Mouse (Mus musculus) C2C12 (cell line): ENCODE results near the gene Gabrb3. TPM values are rescaled to one million over a fixed set of nuclear protein-coding genes. Genes with fewer than 3 reads are reported as not detected.

Source experiments
- H3K27me3 ChIP-seq: one replicate; pipeline ENCODE4 v1.6.1; 2011; ENCODE audit not compliant: control insufficient read depth, insufficient read depth, insufficient read length
- H3K36me3 ChIP-seq: one replicate; pipeline ENCODE4 v1.6.1; 2011; ENCODE audit not compliant: control insufficient read depth, insufficient read depth
- H3K4me3 ChIP-seq: one replicate; pipeline ENCODE4 v1.5.1; 2011; ENCODE audit warnings: mild to moderate bottlenecking, control low read depth; ENCODE audit not compliant: poor library complexity, insufficient read depth, severe bottlenecking
- H3K79me2 ChIP-seq: one replicate; pipeline ENCODE4 v1.6.1; 2011; ENCODE audit not compliant: control insufficient read depth, insufficient read depth
- H3K79me3 ChIP-seq: one replicate; pipeline ENCODE4 v1.6.1; 2011; ENCODE audit warnings: low read depth, control low read depth
- H3ac ChIP-seq: one replicate; pipeline ENCODE3; 2011; ENCODE audit warnings: low read depth; ENCODE audit not compliant: control insufficient read depth, insufficient read length
- CEBPB ChIP-seq: IDR thresholded peaks from one replicate; pipeline ENCODE4 v1.6.1; 2011; ENCODE audit warnings: low read depth, mild to moderate bottlenecking, control low read depth, moderate library complexity
- CTCF ChIP-seq: IDR thresholded peaks from one replicate; pipeline ENCODE4 v1.5.1; 2011; ENCODE audit not compliant: control insufficient read depth, insufficient read depth, insufficient read length
- FOSL1 ChIP-seq: IDR thresholded peaks from one replicate; pipeline ENCODE4 v1.8.0; 2011; ENCODE audit warnings: mild to moderate bottlenecking, low read length; ENCODE audit not compliant: poor library complexity, insufficient read depth, severe bottlenecking
- MAX ChIP-seq: IDR thresholded peaks from one replicate; pipeline ENCODE4 v1.6.1; 2011; ENCODE audit warnings: mild to moderate bottlenecking, control low read depth
- MYOD1 ChIP-seq: IDR thresholded peaks from one replicate; pipeline ENCODE4 v1.6.1; 2011; ENCODE audit warnings: low read depth; ENCODE audit not compliant: control insufficient read depth, insufficient read length
- MYOG ChIP-seq: IDR thresholded peaks from one replicate; pipeline ENCODE4 v1.6.1; 2011; ENCODE audit not compliant: control insufficient read depth, insufficient read length; ENCODE audit errors: extremely low read depth
- USF1 ChIP-seq: IDR thresholded peaks from one replicate; pipeline ENCODE4 v1.6.1; 2011; ENCODE audit warnings: low read depth, mild to moderate bottlenecking, control low read depth, moderate library complexity
- microRNA-seq: library from miRNA; unstranded; fragments of <30 nt; microRNA quantifications from one replicate; pipeline ENCODE4, GENCODE M21; 2019; ENCODE audit warnings: borderline microRNAs expressed
- polyA plus RNA-seq: library from polyadenylated mRNA; unstranded; fragments of >200 nt; fragmentation: generic; extraction: Trizol; gene quantifications from one replicate; pipeline ENCODE4 v1.2.1, GENCODE M21; 2012; ENCODE audit warnings: missing spikeins

Gene Gabrb3
- polyA plus RNA-seq, 1 experiment, result not detected

DNA sequence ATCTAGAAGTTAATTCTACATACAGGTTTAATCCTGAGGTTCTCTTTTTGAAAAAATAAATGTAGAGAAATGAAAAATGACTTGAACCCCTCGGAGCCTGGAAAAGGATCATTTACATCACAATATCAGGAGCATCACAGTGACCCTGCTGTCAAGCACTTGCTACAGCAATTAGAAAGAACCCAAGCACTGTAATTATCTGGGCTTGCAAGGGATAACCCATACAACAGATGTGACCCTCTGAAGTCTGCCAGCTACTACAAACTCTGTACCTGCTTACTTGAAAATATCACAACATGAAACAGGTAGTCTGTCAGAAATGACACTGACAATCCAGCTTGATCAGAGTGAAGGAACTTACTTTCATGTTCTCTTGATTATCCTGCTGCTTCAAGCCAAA lies 394.2 kb downstream of the Gabrb3 start:
- Histone ChIP-seq H3K4me3 (no peak overlapping the region), H3K27me3 (no peaks in the 10 kb centered on the region), H3ac (no peak overlapping the region), H3K36me3 (no peaks in the 10 kb centered on the region), H3K79me2 (no peaks in the 10 kb centered on the region), H3K79me3 (no peaks in the 10 kb centered on the region)
- TF ChIP-seq USF1 (no peak), FOSL1 (no peak), MYOD1 (no peak), CEBPB (no peak), MAX (no peak), CTCF (no peak), MYOG (no peak)

- TF ChIP-seq FOSL1 (no peak), MYOD1 (no peak), CTCF (no peak), CEBPB (no peak), MAX (no peak), USF1 (no peak), MYOG (no peak)
- Histone ChIP-seq H3K79me3 (no peaks in the 10 kb centered on the region), H3K27me3 (no peaks in the 10 kb centered on the region), H3ac (no peak overlapping the region), H3K79me2 (no peaks in the 10 kb centered on the region), H3K36me3 (no peaks in the 10 kb centered on the region), H3K4me3 (no peak overlapping the region)
Measured at GRCm38 (mm10) chr7:57842383-57842896, 422.9 kb downstream of the Gabrb3 start.

GRCm38 (mm10) chr7:57867951-57868350 lies 448.5 kb downstream of the Gabrb3 start:
- Histone ChIP-seq H3K79me3 (no peaks in the 10 kb centered on the region), H3K36me3 (no peaks in the 10 kb centered on the region), H3ac (no peak overlapping the region), H3K27me3 (no peaks in the 10 kb centered on the region), H3K79me2 (no peaks in the 10 kb centered on the region), H3K4me3 (no peak overlapping the region)
- no peak for TF ChIP-seq USF1
- TF ChIP-seq MAX, result no peak
- TF ChIP-seq MYOG, result no peak
- TF ChIP-seq FOSL1, result no peak
- TF ChIP-seq MYOD1, result no peak
- TF ChIP-seq CEBPB, result no peak
- no peak for TF ChIP-seq CTCF

Small RNA genes lying within 50 kb of the gene (microRNA-seq; reads per million reads assigned to microRNA genes)
- gene Mir6389, result not detected

Other genes with a start within 250 kb of the Gabrb3 start
- gene Gabrg3, start 32.5 kb upstream of the Gabrb3 start, polyA plus RNA-seq, result not detected
- not detected for gene Gabra5, start 90.4 kb downstream of the Gabrb3 start, polyA plus RNA-seq